Mouse (Mus musculus): ENCODE measurements around the gene Gm8229.
"Not testable (repeated sequence)": the region's sequence is repeated elsewhere in the genome, so short reads cannot be mapped to it uniquely, and the experiment has no call there.

Gene Gm8229

DNA sequence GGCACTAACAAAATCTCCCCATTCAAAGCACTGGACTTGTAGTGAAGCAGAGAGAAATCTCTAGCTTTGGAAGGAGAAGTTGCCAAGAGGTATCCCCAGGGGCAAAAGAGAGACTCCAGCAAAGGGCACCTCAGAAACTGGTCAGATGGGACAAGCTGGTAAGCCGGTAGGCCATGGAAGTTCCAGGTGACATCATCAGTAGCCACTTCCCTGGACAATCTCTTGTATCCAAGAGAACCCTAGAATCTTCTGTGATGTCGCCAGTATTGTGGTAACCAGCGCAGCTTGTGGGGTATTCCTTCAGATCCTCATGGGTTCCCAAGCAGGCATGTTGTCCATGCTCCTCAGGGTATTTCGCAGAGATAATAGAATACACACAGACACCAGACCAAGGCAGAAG lies at the start of gene Gm8229:
TSS of gene Gm8229 (plus strand) at position 301 of the 400 bp plus-strand sequence.
- not testable (repeated sequence) for DNase-seq (ENCODE audit: low read depth, low spot score)

DNA sequence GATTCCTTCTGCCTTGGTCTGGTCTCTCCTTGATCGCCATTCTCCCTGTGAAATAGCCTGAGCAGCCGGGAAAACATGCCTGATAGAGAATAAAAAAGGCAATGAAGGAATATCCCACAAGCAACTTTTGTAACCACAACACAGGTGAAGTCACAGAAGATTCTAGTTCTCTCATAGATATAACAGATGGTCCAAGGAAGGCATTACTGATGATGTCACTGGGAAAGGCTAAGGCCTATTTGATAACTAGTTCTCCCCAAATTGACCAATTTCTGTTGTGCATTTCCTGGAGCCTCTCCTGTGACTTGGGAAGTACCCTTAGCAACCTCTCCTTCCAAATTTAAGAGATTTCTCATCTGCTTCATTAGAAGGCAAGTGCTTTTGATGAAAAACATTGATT lies 26.7 kb upstream of the Gm8229 start, which contains the start of gene Gm5930:
TSS of gene Gm5930 (minus strand) at position 101 of the 400 bp plus-strand sequence.
- not testable (repeated sequence) for DNase-seq (ENCODE audit: low read depth, low spot score)

GRCm38 (mm10) chr14:44361416-44361815 lies 3.7 kb upstream of the Gm8229 start:
- DNase-seq (ENCODE audit: low read depth, low spot score), result not testable (repeated sequence)

DNA sequence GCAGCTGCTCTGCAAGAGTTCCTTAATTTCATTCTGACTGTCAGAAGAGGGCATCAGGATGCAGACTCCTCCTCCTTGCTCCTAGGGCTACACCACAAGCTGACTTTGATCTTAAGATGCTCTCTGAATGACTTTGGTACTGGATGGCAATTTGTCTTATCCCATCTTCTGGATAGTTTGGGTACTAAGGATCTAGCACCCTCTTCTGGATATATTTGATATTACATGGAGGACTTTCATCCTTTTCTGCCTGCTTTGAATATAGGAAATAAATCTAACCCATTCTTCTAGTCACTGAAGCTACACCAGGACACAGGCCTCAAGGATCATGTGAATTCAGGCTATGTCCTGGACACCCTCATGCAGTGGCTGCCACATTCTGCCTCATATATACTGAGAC lies 2.9 kb upstream of the Gm8229 start:
- not testable (repeated sequence) for DNase-seq (ENCODE audit: low read depth, low spot score)

- DNase-seq (ENCODE audit: low read depth, low spot score), result not testable (repeated sequence)
Observed at GRCm38 (mm10) chr14:44384233-44384632, 19.1 kb downstream of the Gm8229 start.

DNA sequence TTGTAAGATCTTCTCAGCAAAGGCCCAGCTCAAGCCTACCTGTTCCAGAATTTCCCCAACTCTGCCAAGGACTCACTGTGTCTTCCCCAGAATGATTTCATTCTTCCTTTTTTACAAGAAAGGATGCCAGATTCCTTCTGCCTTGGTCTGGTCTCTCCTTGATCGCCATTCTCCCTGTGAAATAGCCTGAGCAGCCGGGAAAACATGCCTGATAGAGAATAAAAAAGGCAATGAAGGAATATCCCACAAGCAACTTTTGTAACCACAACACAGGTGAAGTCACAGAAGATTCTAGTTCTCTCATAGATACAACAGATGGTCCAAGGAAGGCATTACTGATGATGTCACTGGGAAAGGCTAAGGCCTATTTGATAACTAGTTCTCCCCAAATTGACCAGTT lies 45.4 kb downstream of the Gm8229 start, which contains the start of gene Gm3371:
TSS of gene Gm3371 (minus strand) at position 101 of the 400 bp plus-strand sequence.
- not testable (repeated sequence) for DNase-seq (ENCODE audit: low read depth, low spot score)
